Mouse (Mus musculus) stomach, embryonic 15.5 days (tissue): Measurements from ENCODE around the gene Hnrnpa0. TPM values are rescaled to one million over a fixed set of nuclear protein-coding genes. Genes with fewer than 3 reads are reported as not detected.
A peak's percentile ranks its signal among the peaks of the same experiment; 100 is the strongest.

ENCODE experiments used
- ATAC-seq: fragments of 200-750 bp; cut with Nextera tagmentation; 2 replicates; pipeline ENCODE4 v1.8.0; 2017; ENCODE audit warnings: low read depth, moderate number of reproducible peaks, moderate TSS enrichment; ENCODE audit not compliant: insufficient read depth, low FRiP score
- H3K27ac ChIP-seq: fragments of 300-500 bp; sonication (generic); 2 replicates; pipeline ENCODE4 v1.5.1; 2015; ENCODE audit warnings: mild to moderate bottlenecking, inconsistent platforms
- H3K27me3 ChIP-seq: fragments of 300-500 bp; sonication (generic); replicated peaks from 2 replicates; pipeline ENCODE4 v1.6.1; 2015; ENCODE audit warnings: inconsistent platforms
- H3K36me3 ChIP-seq: fragments of 300-500 bp; sonication (generic); 2 replicates; pipeline ENCODE4 v1.6.1; 2015; ENCODE audit warnings: inconsistent platforms
- H3K4me1 ChIP-seq: fragments of 300-500 bp; sonication (generic); 2 replicates; pipeline ENCODE4 v1.6.1; 2015; ENCODE audit warnings: inconsistent platforms
- H3K4me2 ChIP-seq: fragments of 300-500 bp; sonication (generic); 2 replicates; pipeline ENCODE4 v1.6.1; 2015; ENCODE audit warnings: mild to moderate bottlenecking, inconsistent platforms
- H3K4me3 ChIP-seq: fragments of 300-500 bp; sonication (generic); replicated peaks from 2 replicates; pipeline ENCODE4 v1.5.1; 2015; ENCODE audit warnings: inconsistent platforms
- H3K9ac ChIP-seq: fragments of 300-500 bp; sonication (generic); 2 replicates; pipeline ENCODE4 v1.6.1; 2015; ENCODE audit warnings: inconsistent platforms
- H3K9me3 ChIP-seq: fragments of 300-500 bp; sonication (generic); 2 replicates; pipeline ENCODE4 v1.6.1; 2016; ENCODE audit warnings: inconsistent platforms
- WGBS: fragments of 180-500 bp; shearing (Covaris S2); methylation state at CpG from one replicate; pipeline ENCODE4 v1.1.7; 2015; 5-methylcytosine and 5-hydroxymethylcytosine counted together
- polyA plus RNA-seq: library from polyadenylated mRNA; unstranded; fragments of >200 nt; fragmentation: Nextera tagmentation; extraction: Ambion mirVana; gene quantifications from 2 replicates; pipeline ENCODE4 v1.2.1, GENCODE M21; 2015

Hnrnpa0 gene
- polyA plus RNA-seq, 1 experiment from 2014 or later, result 34.7 TPM

- no peak overlapping the region for H3K27ac ChIP-seq
- no peaks in the 10 kb centered on the region for H3K9me3 ChIP-seq
- no peak overlapping the region for H3K4me3 ChIP-seq
- no peaks in the 10 kb centered on the region for H3K36me3 ChIP-seq
- ATAC-seq, result no peak
- no peaks in the 10 kb centered on the region for H3K27me3 ChIP-seq
- no peak overlapping the region for H3K9ac ChIP-seq
- 94% methylated on average over 6 of the region's 6 CpGs for WGBS
- 0 out of 2 replicates have a peak overlapping the region, but pooled peaks have one; percentile 84 for H3K4me2 ChIP-seq
- peaks cover 11% of the 10 kb centered on the region for H3K4me1 ChIP-seq
Observed at GRCm38 (mm10) chr13:58111306-58111705, 17.1 kb downstream of the Hnrnpa0 start.

DNA sequence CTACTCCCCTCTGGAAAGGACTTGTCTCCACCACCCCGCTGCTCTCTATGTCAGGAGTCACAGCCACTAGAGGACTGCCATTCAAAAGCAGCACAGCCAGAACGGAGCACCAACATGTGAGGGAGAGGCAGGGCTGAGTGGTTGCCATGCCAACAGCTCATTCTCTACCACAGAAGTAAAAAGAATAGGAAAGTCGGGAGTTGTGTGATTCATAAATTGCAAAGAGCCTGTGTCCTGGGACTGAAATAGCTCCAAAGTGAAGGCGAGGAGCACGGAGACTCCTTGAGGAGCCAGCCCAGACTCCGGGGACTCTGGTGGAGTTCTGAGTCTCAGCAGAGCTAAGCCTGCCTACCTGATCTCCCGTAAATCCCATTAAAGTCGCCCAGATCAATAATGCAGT, 37.7 kb downstream of the Hnrnpa0 start:
- H3K9ac ChIP-seq, result no peak overlapping the region
- no peak for ATAC-seq

GRCm38 (mm10) chr13:58084396-58084795, 44.0 kb downstream of the Hnrnpa0 start:
- Histone ChIP-seq H3K9me3 (no peaks in the 10 kb centered on the region), H3K4me1 (no peaks in the 10 kb centered on the region), H3K9ac (no peak overlapping the region), H3K36me3 (no peaks in the 10 kb centered on the region; the same call in 1 of the 2 replicates), H3K4me3 (no peak overlapping the region), H3K4me2 (no peak overlapping the region), H3K27me3 (no peaks in the 10 kb centered on the region), H3K27ac (no peak overlapping the region)
- WGBS, result 90% methylated on average over 5 of the region's 5 CpGs
- no peak for ATAC-seq

More for the DNA sequence above, 37.7 kb downstream of the Hnrnpa0 start:
- 41% methylated on average over 8 of the region's 8 CpGs for WGBS
- no peaks in the 10 kb centered on the region for H3K27me3 ChIP-seq
- no peaks in the 10 kb centered on the region for H3K9me3 ChIP-seq
- no peaks in the 10 kb centered on the region for H3K36me3 ChIP-seq
- no peak overlapping the region for H3K27ac ChIP-seq
- no peaks in the 10 kb centered on the region for H3K4me1 ChIP-seq
- H3K4me3 ChIP-seq, result no peak overlapping the region
- no peak overlapping the region for H3K4me2 ChIP-seq

- H3K27me3 ChIP-seq, result no peaks in the 10 kb centered on the region
- H3K27ac ChIP-seq, result no peak overlapping the region
- no peaks in the 10 kb centered on the region for H3K9me3 ChIP-seq
- H3K4me1 ChIP-seq, result no peaks in the 10 kb centered on the region
- H3K4me2 ChIP-seq, result no peak overlapping the region
- no peak for ATAC-seq
- no peaks in the 10 kb centered on the region; the same call in 1 of the 2 replicates for H3K36me3 ChIP-seq
- 84% methylated on average over 11 of the region's 11 CpGs for WGBS
- no peak overlapping the region for H3K4me3 ChIP-seq
- no peak overlapping the region for H3K9ac ChIP-seq
Observed at GRCm38 (mm10) chr13:58083521-58083920, 44.8 kb downstream of the Hnrnpa0 start.

GRCm38 (mm10) chr13:58083048-58083447, 45.3 kb downstream of the Hnrnpa0 start:
- H3K9me3 ChIP-seq, result no peaks in the 10 kb centered on the region
- no peak overlapping the region for H3K4me3 ChIP-seq
- no peaks in the 10 kb centered on the region for H3K27me3 ChIP-seq
- H3K4me2 ChIP-seq, result no peak overlapping the region
- H3K4me1 ChIP-seq, result no peaks in the 10 kb centered on the region
- H3K36me3 ChIP-seq, result no peaks in the 10 kb centered on the region; the same call in 1 of the 2 replicates
- no peak overlapping the region for H3K9ac ChIP-seq
- no peak overlapping the region for H3K27ac ChIP-seq
- no peak for ATAC-seq
- 58% methylated on average over 5 of the region's 5 CpGs for WGBS

GRCm38 (mm10) chr13:58078361-58078760, 50.0 kb downstream of the Hnrnpa0 start:
- Histone ChIP-seq H3K9me3 (no peaks in the 10 kb centered on the region), H3K4me3 (no peak overlapping the region), H3K27me3 (no peaks in the 10 kb centered on the region), H3K4me1 (no peaks in the 10 kb centered on the region), H3K27ac (no peak overlapping the region), H3K36me3 (no peaks in the 10 kb centered on the region), H3K9ac (no peak overlapping the region), H3K4me2 (no peak overlapping the region)
- WGBS, result 74% methylated on average over 5 of the region's 5 CpGs
- ATAC-seq, result no peak

Other genes with a start within 250 kb of the Hnrnpa0 start
- 3.7 and 6.1 TPM in 2 replicates for gene Spock1, start 220.2 kb downstream of the Hnrnpa0 start, polyA plus RNA-seq
- gene Klhl3, start 15.0 kb downstream of the Hnrnpa0 start, polyA plus RNA-seq, result 3.2 and 3.4 TPM in 2 replicates
- 40.0 TPM in 2 replicates for gene Idnk, start 29.1 kb upstream of the Hnrnpa0 start, polyA plus RNA-seq
- gene Ubqln1, start 87.1 kb upstream of the Hnrnpa0 start, polyA plus RNA-seq, result 96.7 and 104 TPM in 2 replicates
- 28.6 and 32.3 TPM in 2 replicates for gene Gkap1, start 147.1 kb upstream of the Hnrnpa0 start, polyA plus RNA-seq
- gene Kif27, start 230.6 kb upstream of the Hnrnpa0 start, polyA plus RNA-seq, result 0.32 and 0.49 TPM in 2 replicates